ENCODE assay signal across 15 mouse cellular contexts in the genomic region with DNA sequence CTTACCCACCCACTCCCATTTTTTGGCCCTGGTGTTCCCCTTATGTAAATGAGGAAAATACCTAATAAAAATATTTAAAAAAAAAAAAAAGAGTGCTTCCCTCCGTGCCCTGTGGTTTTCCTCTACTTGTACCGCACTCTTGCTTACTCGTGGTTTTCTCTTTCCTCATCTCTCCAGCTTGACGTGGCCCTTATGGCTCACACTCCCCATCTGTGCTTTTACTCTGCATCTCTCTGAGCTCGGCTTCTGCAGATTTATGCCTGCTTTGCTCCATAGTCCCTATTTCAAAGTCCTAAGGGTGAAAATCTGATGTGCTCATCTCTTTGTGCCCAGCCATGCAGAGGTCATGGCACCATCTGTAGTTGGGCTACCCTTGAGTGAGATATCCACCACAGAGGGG.
"Had no signal": no experiment of that assay in that cellular context is flagged by ENCODE, and none has a peak within 500 bp of the region (broad histone marks: within the 10 kb centered on the region; RNA-seq: fewer than 3 reads in every experiment).

No protein-coding gene starts in this region.

- H3K27ac ChIP-seq: lung, embryonic 15.5 days; macrophage; midbrain, embryonic 13.5 days; midbrain, embryonic 15.5 days; neural tube, embryonic 12.5 days; stomach, embryonic 15.5 days; stomach, postnatal 0 days had no signal

- DNase-seq: liver, postnatal 0 days; lung, adult 2 months; lung, postnatal 14 days; lung, postnatal 36 days; right cerebral cortex, postnatal 14 days; thymus, adult 2 months; thymus, postnatal 25 days; thymus, postnatal 4 days had no signal

- H3K4me3 ChIP-seq: lung, embryonic 15.5 days; midbrain, embryonic 13.5 days; midbrain, embryonic 15.5 days; neural tube, embryonic 12.5 days; stomach, embryonic 15.5 days had no signal
